Mouse (Mus musculus) liver, embryonic 12.5 days (tissue): ENCODE results near the gene Gse1. TPM values are rescaled to one million over a fixed set of nuclear protein-coding genes. Genes with fewer than 3 reads are reported as not detected.
A peak's percentile ranks its signal among the peaks of the same experiment; 100 is the strongest.

Experiments
- ATAC-seq: fragments of 200-750 bp; cut with Nextera tagmentation; 2 replicates; pipeline ENCODE4 v1.8.0; 2017; ENCODE audit warnings: moderate number of reproducible peaks, mild to moderate bottlenecking, moderate library complexity
- H3K27ac ChIP-seq: fragments of 300-500 bp; sonication (generic); 2 replicates; pipeline ENCODE4 v1.5.1; 2016; ENCODE audit warnings: mild to moderate bottlenecking
- H3K27me3 ChIP-seq: fragments of 300-500 bp; sonication (generic); replicated peaks from 2 replicates; pipeline ENCODE4 v1.6.1; 2016; ENCODE audit warnings: mild to moderate bottlenecking, moderate library complexity
- H3K36me3 ChIP-seq: fragments of 300-500 bp; sonication (generic); 2 replicates; pipeline ENCODE4 v1.6.1; 2016; ENCODE audit warnings: mild to moderate bottlenecking, moderate library complexity
- H3K4me1 ChIP-seq: fragments of 300-500 bp; sonication (generic); 2 replicates; pipeline ENCODE4 v1.6.1; 2016
- H3K4me2 ChIP-seq: fragments of 300-500 bp; sonication (generic); 2 replicates; pipeline ENCODE4 v1.6.1; 2016; ENCODE audit warnings: mild to moderate bottlenecking, moderate library complexity
- H3K4me3 ChIP-seq: fragments of 300-500 bp; sonication (generic); 2 replicates; pipeline ENCODE4 v1.5.1; 2016; ENCODE audit warnings: mild to moderate bottlenecking, moderate library complexity
- H3K9ac ChIP-seq: fragments of 300-500 bp; sonication (generic); 2 replicates; pipeline ENCODE4 v1.6.1; 2016; ENCODE audit warnings: mild to moderate bottlenecking, moderate library complexity
- H3K9me3 ChIP-seq: fragments of 300-500 bp; sonication (generic); replicated peaks from 2 replicates; pipeline ENCODE4 v1.6.1; 2016; ENCODE audit warnings: mild to moderate bottlenecking, moderate library complexity
- WGBS: fragments of 180-500 bp; shearing (Covaris S2); methylation state at CpG from one replicate; pipeline ENCODE4 v1.1.7; 2016; ENCODE audit not compliant: insufficient replicate concordance; 5-methylcytosine and 5-hydroxymethylcytosine counted together
- polyA plus RNA-seq: library from polyadenylated mRNA; unstranded; fragments of >200 nt; fragmentation: Nextera tagmentation; extraction: Ambion mirVana; gene quantifications from 2 replicates; pipeline ENCODE4 v1.2.1, GENCODE M21; 2016

The Gse1 gene
- polyA plus RNA-seq, 1 experiment from 2014 or later = 15.9 TPM

- Histone ChIP-seq H3K9ac (no peak overlapping the region), H3K9me3 (no peaks in the 10 kb centered on the region), H3K36me3 (no peaks in the 10 kb centered on the region), H3K27me3 (peaks cover 4% of the 10 kb centered on the region), H3K4me1 (0 out of 2 replicates have a peak, but pooled peaks cover 3% of the 10 kb centered on the region), H3K4me3 (no peak overlapping the region), H3K27ac (no peak overlapping the region), H3K4me2 (peak overlapping the region; percentile 25)
- 44% methylated on average over 20 of the region's 20 CpGs for WGBS
- ATAC-seq = peak; percentile 44
These were observed 37.3 kb upstream of the Gse1 start for GRCm38 (mm10) chr8:120190810-120191413.

GRCm38 (mm10) chr8:120191633-120192032 lies 36.6 kb upstream of the Gse1 start:
- H3K4me2 ChIP-seq = no peak overlapping the region
- 65% methylated on average over 5 of the region's 5 CpGs for WGBS
- ATAC-seq = no peak
- H3K27ac ChIP-seq = no peak overlapping the region
- no peak overlapping the region for H3K4me3 ChIP-seq
- H3K36me3 ChIP-seq = no peaks in the 10 kb centered on the region
- no peak overlapping the region for H3K9ac ChIP-seq
- H3K27me3 ChIP-seq = peaks cover 4% of the 10 kb centered on the region
- 0 out of 2 replicates have a peak, but pooled peaks cover 2% of the 10 kb centered on the region for H3K4me1 ChIP-seq
- no peaks in the 10 kb centered on the region for H3K9me3 ChIP-seq

GRCm38 (mm10) chr8:120192118-120192517 lies 36.1 kb upstream of the Gse1 start:
- Histone ChIP-seq H3K4me2 (no peak overlapping the region), H3K9ac (no peak overlapping the region), H3K4me3 (no peak overlapping the region), H3K27me3 (peaks cover 4% of the 10 kb centered on the region), H3K4me1 (no peaks in the 10 kb centered on the region), H3K9me3 (no peaks in the 10 kb centered on the region), H3K36me3 (no peaks in the 10 kb centered on the region), H3K27ac (no peak overlapping the region)
- WGBS = 80% methylated on average over 5 of the region's 5 CpGs
- ATAC-seq = no peak

GRCm38 (mm10) chr8:120201351-120201750 lies 26.9 kb upstream of the Gse1 start:
- H3K4me3 ChIP-seq = no peak overlapping the region
- peaks cover 5% of the 10 kb centered on the region; the same call in 1 of the 2 replicates for H3K4me1 ChIP-seq
- H3K27ac ChIP-seq = no peak overlapping the region
- H3K36me3 ChIP-seq = no peaks in the 10 kb centered on the region
- no peak overlapping the region for H3K9ac ChIP-seq
- peaks cover 5% of the 10 kb centered on the region; the same call in 1 of the 2 replicates for H3K27me3 ChIP-seq
- H3K4me2 ChIP-seq = no peak overlapping the region
- WGBS = 51% methylated on average over 6 of the region's 6 CpGs
- ATAC-seq = no peak
- peaks cover 9% of the 10 kb centered on the region; the same call in 1 of the 2 replicates for H3K9me3 ChIP-seq

- Histone ChIP-seq H3K27ac (no peak overlapping the region), H3K4me3 (no peak overlapping the region), H3K9ac (no peak overlapping the region), H3K9me3 (peaks cover 9% of the 10 kb centered on the region; the same call in 1 of the 2 replicates), H3K4me2 (no peak overlapping the region), H3K36me3 (no peaks in the 10 kb centered on the region), H3K27me3 (peaks cover 5% of the 10 kb centered on the region; the same call in 1 of the 2 replicates), H3K4me1 (peaks cover 5% of the 10 kb centered on the region; the same call in 1 of the 2 replicates)
- WGBS = 43% methylated on average over 3 of the region's 3 CpGs
- no peak for ATAC-seq
These were observed 25.7 kb upstream of the Gse1 start for GRCm38 (mm10) chr8:120202546-120202945.

GRCm38 (mm10) chr8:120204736-120205360 lies 23.4 kb upstream of the Gse1 start:
- Histone ChIP-seq H3K9ac (no peak overlapping the region), H3K4me2 (no peak overlapping the region), H3K4me1 (peaks cover 5% of the 10 kb centered on the region; the same call in 1 of the 2 replicates), H3K36me3 (no peaks in the 10 kb centered on the region), H3K27ac (no peak overlapping the region), H3K4me3 (no peak overlapping the region), H3K9me3 (peaks cover 5% of the 10 kb centered on the region; the same call in 1 of the 2 replicates), H3K27me3 (peaks cover 5% of the 10 kb centered on the region; the same call in 1 of the 2 replicates)
- no peak for ATAC-seq
- 57% methylated on average over 7 of the region's 7 CpGs for WGBS

GRCm38 (mm10) chr8:120205916-120206315 lies 22.3 kb upstream of the Gse1 start:
- Histone ChIP-seq H3K9ac (no peak overlapping the region), H3K4me2 (no peak overlapping the region), H3K4me3 (no peak overlapping the region), H3K9me3 (no peaks in the 10 kb centered on the region), H3K36me3 (no peaks in the 10 kb centered on the region), H3K4me1 (peaks cover 7% of the 10 kb centered on the region; the same call in 1 of the 2 replicates), H3K27me3 (peaks cover 15% of the 10 kb centered on the region), H3K27ac (no peak overlapping the region)
- 60% methylated on average over 9 of the region's 9 CpGs for WGBS
- ATAC-seq = no peak

- 61% methylated on average over 8 of the region's 8 CpGs for WGBS
- peaks cover 28% of the 10 kb centered on the region for H3K27me3 ChIP-seq
These were observed 20.9 kb upstream of the Gse1 start for GRCm38 (mm10) chr8:120207364-120207763.

GRCm38 (mm10) chr8:120208113-120208512 lies 20.1 kb upstream of the Gse1 start:
- Histone ChIP-seq H3K9me3 (no peaks in the 10 kb centered on the region), H3K4me3 (no peak overlapping the region), H3K27ac (no peak overlapping the region), H3K9ac (no peak overlapping the region), H3K4me2 (no peak overlapping the region), H3K36me3 (no peaks in the 10 kb centered on the region), H3K4me1 (peaks cover 12% of the 10 kb centered on the region), H3K27me3 (peaks cover 28% of the 10 kb centered on the region)
- WGBS = 54% methylated on average over 11 of the region's 11 CpGs
- no peak for ATAC-seq

More at GRCm38 (mm10) chr8:120207364-120207763, 20.9 kb upstream of the Gse1 start:
- Histone ChIP-seq H3K27ac (no peak overlapping the region), H3K9me3 (no peaks in the 10 kb centered on the region), H3K36me3 (no peaks in the 10 kb centered on the region), H3K9ac (no peak overlapping the region), H3K4me1 (peaks cover 12% of the 10 kb centered on the region), H3K4me3 (no peak overlapping the region), H3K4me2 (no peak overlapping the region)
- ATAC-seq = no peak

- H3K9ac ChIP-seq = no peak overlapping the region
- no peaks in the 10 kb centered on the region for H3K9me3 ChIP-seq
- peaks cover 12% of the 10 kb centered on the region for H3K4me1 ChIP-seq
- no peaks in the 10 kb centered on the region for H3K36me3 ChIP-seq
- peaks cover 23% of the 10 kb centered on the region for H3K27me3 ChIP-seq
- no peak overlapping the region for H3K27ac ChIP-seq
- no peak overlapping the region for H3K4me3 ChIP-seq
- ATAC-seq = no peak; the same call in 1 of the 2 replicates
- WGBS = 6% methylated on average over 4 of the region's 4 CpGs
- H3K4me2 ChIP-seq = no peak overlapping the region
These were observed 16.9 kb upstream of the Gse1 start for GRCm38 (mm10) chr8:120211345-120211744.

GRCm38 (mm10) chr8:120212596-120212995 lies 15.7 kb upstream of the Gse1 start:
- Histone ChIP-seq H3K9ac (no peak overlapping the region), H3K27me3 (peaks cover 23% of the 10 kb centered on the region), H3K9me3 (no peaks in the 10 kb centered on the region), H3K4me2 (no peak overlapping the region), H3K4me3 (no peak overlapping the region), H3K36me3 (no peaks in the 10 kb centered on the region), H3K4me1 (peaks cover 25% of the 10 kb centered on the region), H3K27ac (no peak overlapping the region)
- 80% methylated on average over 7 of the region's 7 CpGs for WGBS
- ATAC-seq = no peak

- Histone ChIP-seq H3K27ac (no peak overlapping the region), H3K4me1 (peaks cover 28% of the 10 kb centered on the region), H3K9ac (no peak overlapping the region), H3K4me2 (no peak overlapping the region), H3K4me3 (no peak overlapping the region), H3K27me3 (peaks cover 23% of the 10 kb centered on the region), H3K36me3 (no peaks in the 10 kb centered on the region), H3K9me3 (no peaks in the 10 kb centered on the region)
- ATAC-seq = no peak
- WGBS = 80% methylated on average over 3 of the region's 3 CpGs
These were observed 15.0 kb upstream of the Gse1 start for GRCm38 (mm10) chr8:120213229-120213628.
